Mouse (Mus musculus) neural tube, embryonic 13.5 days (tissue): ENCODE results near the gene Med21. TPM values are rescaled to one million over a fixed set of nuclear protein-coding genes. Genes with fewer than 3 reads are reported as not detected.

Source experiments
- ATAC-seq: fragments of 200-750 bp; cut with Nextera tagmentation; 2 replicates; pipeline ENCODE4 v1.8.0; 2017; ENCODE audit warnings: low read depth, mild to moderate bottlenecking, moderate TSS enrichment, moderate library complexity
- H3K27ac ChIP-seq: fragments of 300-500 bp; sonication (generic); replicated peaks from 2 replicates; pipeline ENCODE4 v1.5.1; 2015; ENCODE audit warnings: moderate library complexity, mild to moderate bottlenecking, inconsistent platforms
- H3K27me3 ChIP-seq: fragments of 300-500 bp; sonication (generic); 2 replicates; pipeline ENCODE4 v1.6.1; 2015; ENCODE audit warnings: mild to moderate bottlenecking, inconsistent platforms
- H3K36me3 ChIP-seq: fragments of 300-500 bp; sonication (generic); 2 replicates; pipeline ENCODE4 v1.6.1; 2015; ENCODE audit warnings: mild to moderate bottlenecking, inconsistent platforms
- H3K4me1 ChIP-seq: fragments of 300-500 bp; sonication (generic); replicated peaks from 2 replicates; pipeline ENCODE4 v1.6.1; 2015; ENCODE audit warnings: inconsistent platforms
- H3K4me2 ChIP-seq: fragments of 300-500 bp; sonication (generic); 2 replicates; pipeline ENCODE4 v1.6.1; 2015; ENCODE audit warnings: inconsistent platforms, mild to moderate bottlenecking, moderate library complexity
- H3K4me3 ChIP-seq: fragments of 300-500 bp; sonication (generic); 2 replicates; pipeline ENCODE4 v1.5.1; 2015; ENCODE audit warnings: mild to moderate bottlenecking, inconsistent platforms
- H3K9ac ChIP-seq: fragments of 300-500 bp; sonication (generic); 2 replicates; pipeline ENCODE4 v1.6.1; 2015; ENCODE audit warnings: moderate library complexity, mild to moderate bottlenecking, inconsistent platforms
- H3K9me3 ChIP-seq: fragments of 300-500 bp; sonication (generic); 2 replicates; pipeline ENCODE4 v1.6.1; 2016; ENCODE audit warnings: inconsistent platforms
- WGBS: fragments of 180-500 bp; shearing (Covaris S2); methylation state at CpG from one replicate; pipeline ENCODE4 v1.1.7; 2015; 5-methylcytosine and 5-hydroxymethylcytosine counted together
- polyA plus RNA-seq: library from polyadenylated mRNA; unstranded; fragments of >200 nt; fragmentation: Nextera tagmentation; extraction: Ambion mirVana; gene quantifications from 2 replicates; pipeline ENCODE4 v1.2.1, GENCODE M21; 2015

Gene Med21
- polyA plus RNA-seq, 1 experiment from 2014 or later = 139 TPM

- Histone ChIP-seq H3K4me3 (peak overlapping the region; percentile 89), H3K27ac (peak overlapping the region; percentile 90; the same call in 1 of the 2 replicates), H3K27me3 (no peaks in the 10 kb centered on the region), H3K9ac (peak overlapping the region; percentile 87), H3K36me3 (no peaks in the 10 kb centered on the region), H3K9me3 (no peaks in the 10 kb centered on the region), H3K4me1 (peaks cover 11% of the 10 kb centered on the region), H3K4me2 (peak overlapping the region; percentile 90)
- ATAC-seq = no peak
- 39% methylated on average over 11 of the region's 11 CpGs for WGBS
These were observed 830 bp downstream of the Med21 start for GRCm38 (mm10) chr6:146643184-146643570.

GRCm38 (mm10) chr6:146650013-146650412, 7.7 kb downstream of the Med21 start:
- no peaks in the 10 kb centered on the region for H3K9me3 ChIP-seq
- no peak overlapping the region for H3K27ac ChIP-seq
- WGBS = 94% methylated on average over 2 of the region's 2 CpGs
- no peaks in the 10 kb centered on the region for H3K4me1 ChIP-seq
- H3K27me3 ChIP-seq = no peaks in the 10 kb centered on the region
- no peak overlapping the region for H3K4me3 ChIP-seq
- ATAC-seq = no peak
- H3K4me2 ChIP-seq = no peak overlapping the region
- H3K9ac ChIP-seq = no peak overlapping the region
- H3K36me3 ChIP-seq = peaks cover 14% of the 10 kb centered on the region

GRCm38 (mm10) chr6:146651431-146651830, 9.1 kb downstream of the Med21 start:
- no peaks in the 10 kb centered on the region for H3K27me3 ChIP-seq
- no peak overlapping the region for H3K4me3 ChIP-seq
- no peak overlapping the region for H3K27ac ChIP-seq
- H3K36me3 ChIP-seq = peaks cover 14% of the 10 kb centered on the region
- no peak overlapping the region for H3K4me2 ChIP-seq
- no peaks in the 10 kb centered on the region for H3K4me1 ChIP-seq
- H3K9me3 ChIP-seq = no peaks in the 10 kb centered on the region
- no peak overlapping the region for H3K9ac ChIP-seq
- ATAC-seq = no peak

GRCm38 (mm10) chr6:146653197-146653596, 10.8 kb downstream of the Med21 start:
- H3K9me3 ChIP-seq = no peaks in the 10 kb centered on the region
- H3K4me3 ChIP-seq = no peak overlapping the region
- H3K4me1 ChIP-seq = no peaks in the 10 kb centered on the region
- H3K36me3 ChIP-seq = peaks cover 14% of the 10 kb centered on the region
- no peak overlapping the region for H3K4me2 ChIP-seq
- WGBS = 88% methylated on average over 3 of the region's 3 CpGs
- no peak overlapping the region for H3K9ac ChIP-seq
- no peaks in the 10 kb centered on the region for H3K27me3 ChIP-seq
- no peak for ATAC-seq
- no peak overlapping the region for H3K27ac ChIP-seq

GRCm38 (mm10) chr6:146660591-146660990, 18.2 kb downstream of the Med21 start:
- Histone ChIP-seq H3K36me3 (no peaks in the 10 kb centered on the region), H3K27ac (no peak overlapping the region), H3K4me2 (no peak overlapping the region), H3K4me3 (no peak overlapping the region), H3K4me1 (no peaks in the 10 kb centered on the region), H3K9me3 (no peaks in the 10 kb centered on the region), H3K27me3 (no peaks in the 10 kb centered on the region), H3K9ac (no peak overlapping the region)
- WGBS = 77% methylated on average over 2 of the region's 2 CpGs
- no peak; the same call in 1 of the 2 replicates for ATAC-seq

- Histone ChIP-seq H3K27me3 (no peaks in the 10 kb centered on the region), H3K36me3 (no peaks in the 10 kb centered on the region), H3K4me2 (no peak overlapping the region), H3K9me3 (no peaks in the 10 kb centered on the region), H3K9ac (no peak overlapping the region), H3K4me1 (no peaks in the 10 kb centered on the region), H3K27ac (no peak overlapping the region), H3K4me3 (no peak overlapping the region)
- no peak for ATAC-seq
- WGBS = 82% methylated on average over 5 of the region's 5 CpGs
These were observed 19.3 kb downstream of the Med21 start for GRCm38 (mm10) chr6:146661655-146662054.

- H3K27me3 ChIP-seq = no peaks in the 10 kb centered on the region
- H3K4me3 ChIP-seq = no peak overlapping the region
- no peak overlapping the region for H3K27ac ChIP-seq
- no peak for ATAC-seq
- 34% methylated on average over 5 of the region's 5 CpGs for WGBS
- H3K9ac ChIP-seq = no peak overlapping the region
- H3K36me3 ChIP-seq = no peaks in the 10 kb centered on the region
- no peaks in the 10 kb centered on the region for H3K9me3 ChIP-seq
- H3K4me2 ChIP-seq = no peak overlapping the region
- H3K4me1 ChIP-seq = no peaks in the 10 kb centered on the region
These were observed 20.3 kb downstream of the Med21 start for GRCm38 (mm10) chr6:146662679-146663078.

GRCm38 (mm10) chr6:146664116-146664515, 21.8 kb downstream of the Med21 start:
- 72% methylated on average over 5 of the region's 5 CpGs for WGBS
- no peaks in the 10 kb centered on the region for H3K9me3 ChIP-seq
- no peak overlapping the region for H3K27ac ChIP-seq
- H3K4me1 ChIP-seq = no peaks in the 10 kb centered on the region
- H3K9ac ChIP-seq = no peak overlapping the region
- H3K4me2 ChIP-seq = no peak overlapping the region
- H3K4me3 ChIP-seq = no peak overlapping the region
- ATAC-seq = no peak
- no peaks in the 10 kb centered on the region for H3K36me3 ChIP-seq
- no peaks in the 10 kb centered on the region for H3K27me3 ChIP-seq

GRCm38 (mm10) chr6:146664917-146665316, 22.6 kb downstream of the Med21 start:
- ATAC-seq = no peak
- no peak overlapping the region for H3K27ac ChIP-seq
- H3K4me1 ChIP-seq = no peaks in the 10 kb centered on the region
- no peaks in the 10 kb centered on the region for H3K9me3 ChIP-seq
- H3K27me3 ChIP-seq = no peaks in the 10 kb centered on the region
- H3K4me3 ChIP-seq = no peak overlapping the region
- H3K36me3 ChIP-seq = no peaks in the 10 kb centered on the region
- 93% methylated on average over 5 of the region's 5 CpGs for WGBS
- H3K9ac ChIP-seq = no peak overlapping the region
- H3K4me2 ChIP-seq = no peak overlapping the region

- no peak overlapping the region for H3K4me2 ChIP-seq
- ATAC-seq = no peak
- no peaks in the 10 kb centered on the region for H3K27me3 ChIP-seq
- H3K9ac ChIP-seq = no peak overlapping the region
- H3K9me3 ChIP-seq = no peaks in the 10 kb centered on the region
- no peak overlapping the region for H3K27ac ChIP-seq
- 86% methylated on average over 2 of the region's 2 CpGs for WGBS
- no peaks in the 10 kb centered on the region for H3K36me3 ChIP-seq
- no peak overlapping the region for H3K4me3 ChIP-seq
- H3K4me1 ChIP-seq = no peaks in the 10 kb centered on the region
These were observed 23.1 kb downstream of the Med21 start for GRCm38 (mm10) chr6:146665408-146665807.

GRCm38 (mm10) chr6:146666811-146667210, 24.5 kb downstream of the Med21 start:
- H3K27me3 ChIP-seq = no peaks in the 10 kb centered on the region
- no peak overlapping the region for H3K9ac ChIP-seq
- no peaks in the 10 kb centered on the region for H3K4me1 ChIP-seq
- no peak overlapping the region for H3K4me2 ChIP-seq
- no peaks in the 10 kb centered on the region for H3K9me3 ChIP-seq
- 82% methylated on average over 6 of the region's 6 CpGs for WGBS
- H3K36me3 ChIP-seq = no peaks in the 10 kb centered on the region
- ATAC-seq = no peak
- no peak overlapping the region for H3K27ac ChIP-seq
- no peak overlapping the region for H3K4me3 ChIP-seq

GRCm38 (mm10) chr6:146668606-146669005, 26.3 kb downstream of the Med21 start:
- ATAC-seq = no peak
- Histone ChIP-seq H3K27ac (no peak overlapping the region), H3K4me3 (no peak overlapping the region), H3K9ac (no peak overlapping the region), H3K36me3 (no peaks in the 10 kb centered on the region), H3K4me2 (no peak overlapping the region), H3K4me1 (no peaks in the 10 kb centered on the region), H3K9me3 (no peaks in the 10 kb centered on the region), H3K27me3 (no peaks in the 10 kb centered on the region)

- 90% methylated on average over 15 of the region's 15 CpGs for WGBS
- ATAC-seq = no peak
These were observed 28.9 kb downstream of the Med21 start for GRCm38 (mm10) chr6:146670956-146671855.

More at GRCm38 (mm10) chr6:146670956-146671855, 28.9 kb downstream of the Med21 start:
- Histone ChIP-seq H3K27ac (no peak overlapping the region), H3K4me3 (no peak overlapping the region), H3K4me1 (no peaks in the 10 kb centered on the region), H3K36me3 (no peaks in the 10 kb centered on the region), H3K4me2 (no peak overlapping the region), H3K27me3 (no peaks in the 10 kb centered on the region), H3K9ac (no peak overlapping the region), H3K9me3 (no peaks in the 10 kb centered on the region)
